Mouse (Mus musculus): ENCODE measurements around the gene Gm20431.
"Not testable (repeated sequence)": the region's sequence is repeated elsewhere in the genome, so short reads cannot be mapped to it uniquely, and the experiment has no call there.

The Gm20431 gene

DNA sequence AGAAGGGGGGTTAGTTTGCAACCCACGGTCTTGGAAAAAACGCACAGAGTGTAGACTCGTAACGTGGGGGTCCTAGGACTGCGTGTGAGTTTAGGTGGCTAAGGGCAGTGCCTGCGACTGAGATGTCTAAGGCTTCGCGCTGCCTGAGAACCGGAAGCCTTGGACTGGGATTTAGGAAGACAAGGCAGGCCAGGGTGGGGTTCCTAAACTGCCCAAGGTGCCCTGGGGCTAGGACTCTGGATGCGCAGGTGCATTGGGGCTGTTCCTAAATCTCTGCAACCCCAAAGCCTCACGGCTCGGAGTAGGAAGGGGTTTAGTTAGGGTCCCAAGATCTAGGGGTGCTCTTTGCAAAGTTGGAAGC lies 705 bp downstream of the Gm20431 start:
- peak in 1 of 2 experiments; percentile 28 for DNase-seq (ENCODE audit: low read depth in 2 of 2, low spot score in 2 of 2)

DNA sequence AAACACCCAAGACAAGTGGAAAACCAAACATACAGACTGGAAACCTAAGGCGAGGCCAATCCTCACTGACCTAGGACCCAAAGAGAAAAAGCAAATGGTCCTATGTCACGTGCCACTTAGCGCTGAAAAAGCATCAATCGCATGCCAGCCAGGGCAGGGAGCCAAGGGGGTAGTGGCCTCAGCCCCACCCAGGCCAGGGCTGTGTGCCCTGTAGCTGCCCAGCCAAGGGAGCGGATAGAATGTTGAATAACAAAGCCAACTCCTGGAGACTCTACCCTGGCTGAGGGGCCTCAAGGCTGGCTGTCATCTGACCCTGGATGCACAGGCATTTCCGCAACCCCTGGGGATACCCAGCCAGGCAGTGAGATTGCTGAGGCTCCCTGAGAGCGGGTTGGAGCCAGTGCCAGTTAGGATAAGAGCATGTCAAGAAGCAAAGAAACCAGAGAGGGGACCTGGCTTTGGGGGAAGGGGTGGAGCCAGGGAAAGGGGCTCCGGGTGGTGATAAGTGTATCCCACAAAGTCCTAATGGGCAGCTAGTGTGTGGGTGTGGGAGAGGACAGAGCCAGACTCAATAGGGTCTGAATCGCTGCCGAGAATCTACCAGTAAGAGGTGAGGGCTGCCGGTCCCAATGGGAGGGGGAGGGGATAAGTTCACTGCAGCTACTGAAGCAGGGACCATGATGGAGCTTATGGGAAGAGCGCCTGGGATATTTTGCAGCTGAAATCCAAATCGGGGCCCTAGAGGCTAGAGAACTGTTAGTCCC lies 1.3 kb downstream of the Gm20431 start:
- DNase-seq (ENCODE audit: low read depth in 2 of 2, low spot score in 2 of 2), result no peak

GRCm38 (mm10) chr2:167659177-167659846 lies 2.0 kb downstream of the Gm20431 start:
- no peak for DNase-seq (ENCODE audit: low read depth in 2 of 2, low spot score in 2 of 2)

- no peak for DNase-seq (ENCODE audit: low read depth in 2 of 2, low spot score in 2 of 2)
Observed at GRCm38 (mm10) chr2:167658712-167659111, 2.6 kb downstream of the Gm20431 start.

- no peak for DNase-seq (ENCODE audit: low read depth in 2 of 2, low spot score in 2 of 2)
Observed at GRCm38 (mm10) chr2:167657973-167658372, 3.3 kb downstream of the Gm20431 start.

DNA sequence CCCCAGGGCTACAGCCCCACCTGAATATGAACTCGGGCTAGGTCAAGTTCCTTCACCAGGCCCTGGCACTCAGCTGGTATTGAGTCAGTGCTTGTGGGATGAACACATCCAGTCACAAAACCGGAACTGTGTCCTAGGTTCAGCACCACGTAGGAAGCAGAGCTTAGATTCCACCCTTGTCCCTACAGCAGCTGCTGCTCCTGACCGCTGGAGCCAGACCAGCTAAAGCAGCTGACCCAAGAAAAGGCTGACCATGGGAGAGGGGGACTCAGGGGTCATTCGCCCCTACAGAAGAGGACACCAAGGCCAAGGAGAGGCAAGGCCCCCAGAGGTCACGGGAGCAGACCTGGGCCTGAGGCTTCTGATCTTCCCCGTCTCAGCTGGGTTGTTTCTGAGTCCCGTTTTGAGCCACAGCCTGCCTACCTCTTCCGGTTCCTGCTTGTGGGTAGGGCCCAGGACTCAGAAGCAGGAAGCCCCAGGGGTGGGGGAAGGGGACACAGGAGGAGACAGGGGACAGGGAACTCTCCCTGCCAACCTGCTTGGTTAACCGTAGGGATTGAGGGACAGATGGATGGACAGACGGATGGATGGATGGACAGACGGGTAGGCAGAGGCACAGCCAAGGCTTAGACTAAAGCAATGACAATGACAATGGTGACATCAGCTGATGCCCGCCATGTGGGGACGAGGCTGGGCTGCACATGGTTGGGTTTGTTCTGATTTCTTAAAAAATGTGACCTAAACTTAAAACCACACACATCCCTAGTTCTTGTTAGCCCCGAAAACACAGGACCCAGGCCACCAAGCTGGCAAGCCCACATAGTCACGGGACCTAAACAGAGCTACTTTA lies 4.4 kb downstream of the Gm20431 start:
- peak; percentile 70 to 82 for DNase-seq (ENCODE audit: low read depth in 2 of 2, low spot score in 2 of 2)

- DNase-seq (ENCODE audit: low read depth in 2 of 2, low spot score in 2 of 2), result no peak
Observed at GRCm38 (mm10) chr2:167654911-167655600, 6.2 kb downstream of the Gm20431 start.

GRCm38 (mm10) chr2:167652694-167653093 lies 8.6 kb downstream of the Gm20431 start:
- no peak for DNase-seq (ENCODE audit: low read depth in 2 of 2, low spot score in 2 of 2)

- DNase-seq (ENCODE audit: low read depth in 2 of 2, low spot score in 2 of 2), result no peak
Observed at GRCm38 (mm10) chr2:167651622-167652021, 9.7 kb downstream of the Gm20431 start.

DNA sequence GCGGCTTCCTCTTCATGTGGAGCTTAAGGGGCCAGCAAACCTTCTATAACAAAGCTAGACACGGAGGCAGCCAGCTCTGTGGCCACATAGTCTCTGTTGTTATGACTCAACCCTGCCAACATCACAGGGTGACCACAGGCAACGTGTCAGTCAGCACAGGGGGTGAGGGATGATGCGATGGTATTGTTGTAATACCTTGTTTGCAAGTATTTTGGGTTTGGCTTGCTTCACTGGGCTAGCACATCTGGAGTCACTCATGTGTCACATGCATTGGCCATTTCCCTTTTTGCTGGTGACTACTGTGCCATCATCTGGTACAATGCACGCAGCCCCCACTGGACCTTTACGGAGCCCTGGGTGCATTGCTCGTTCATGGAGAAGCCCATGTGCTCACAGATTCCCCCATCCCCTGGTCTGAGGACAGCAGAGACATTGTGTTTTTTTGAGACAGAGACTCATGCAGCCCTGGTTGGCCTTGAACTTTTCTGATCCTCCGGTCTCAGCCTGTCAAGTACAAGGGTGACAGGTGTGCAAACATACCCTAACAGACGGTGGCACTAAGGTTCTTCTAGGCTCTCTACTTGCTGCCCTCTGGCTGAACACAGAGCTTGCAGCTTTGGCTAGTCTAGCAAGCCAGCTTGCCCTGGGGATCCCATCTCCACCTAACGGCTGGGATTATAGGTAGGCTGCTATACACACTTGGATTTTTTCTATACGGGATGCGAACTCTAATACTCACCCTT lies 11.8 kb downstream of the Gm20431 start:
- DNase-seq (ENCODE audit: low read depth in 2 of 2, low spot score in 2 of 2), result no peak

DNA sequence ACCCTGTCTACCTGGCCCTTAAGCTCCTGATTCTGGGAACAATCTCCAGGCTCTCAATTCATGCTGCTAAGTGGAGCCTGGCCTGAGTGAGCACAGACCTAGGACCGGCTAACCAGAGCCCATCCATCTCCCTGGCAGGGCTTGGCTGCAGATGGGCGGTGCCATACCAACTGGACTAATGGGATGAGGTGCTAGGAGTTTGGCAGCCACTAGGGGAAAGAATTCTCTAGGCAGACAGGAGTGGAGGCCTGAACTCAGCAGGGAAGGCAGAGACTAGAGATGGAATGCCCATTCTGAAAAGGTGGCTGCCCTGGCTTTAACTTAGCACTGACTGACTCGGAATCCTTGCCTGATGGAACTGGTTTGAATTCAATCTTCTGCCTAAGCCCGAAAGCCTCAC lies 14.9 kb downstream of the Gm20431 start:
- DNase-seq (ENCODE audit: low read depth in 2 of 2, low spot score in 2 of 2), result no peak

GRCm38 (mm10) chr2:167643356-167644052 lies 17.8 kb downstream of the Gm20431 start:
- DNase-seq (ENCODE audit: low read depth in 2 of 2, low spot score in 2 of 2), result not testable (repeated sequence)

DNA sequence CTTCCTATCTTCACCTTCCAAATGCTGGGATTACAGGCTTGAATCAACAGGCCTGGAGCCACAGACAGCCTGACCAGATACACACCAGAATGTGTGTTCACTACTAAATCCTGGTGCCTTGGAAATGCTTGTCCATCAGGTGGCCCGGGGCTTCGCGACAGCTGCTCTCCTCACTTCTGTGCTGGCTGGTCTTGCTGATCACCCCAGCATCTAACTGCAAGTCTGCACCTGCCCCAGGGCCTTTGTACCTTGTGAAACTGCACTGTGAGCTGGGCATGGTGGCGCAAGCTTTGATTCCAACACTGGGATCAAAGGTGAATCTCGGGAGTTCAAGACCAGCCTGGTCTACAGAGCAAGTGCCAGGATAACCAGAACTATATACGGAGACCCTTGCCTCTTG lies 19.1 kb downstream of the Gm20431 start:
- DNase-seq (ENCODE audit: low read depth in 2 of 2, low spot score in 2 of 2), result no peak

GRCm38 (mm10) chr2:167641337-167641736 lies 20.0 kb downstream of the Gm20431 start:
- peak in 1 of 2 experiments; percentile 41 for DNase-seq (ENCODE audit: low read depth in 2 of 2, low spot score in 2 of 2)

- DNase-seq (ENCODE audit: low read depth in 2 of 2, low spot score in 2 of 2), result peak; percentile 59 to 75
Observed at GRCm38 (mm10) chr2:167640279-167640678, 21.0 kb downstream of the Gm20431 start.

DNA sequence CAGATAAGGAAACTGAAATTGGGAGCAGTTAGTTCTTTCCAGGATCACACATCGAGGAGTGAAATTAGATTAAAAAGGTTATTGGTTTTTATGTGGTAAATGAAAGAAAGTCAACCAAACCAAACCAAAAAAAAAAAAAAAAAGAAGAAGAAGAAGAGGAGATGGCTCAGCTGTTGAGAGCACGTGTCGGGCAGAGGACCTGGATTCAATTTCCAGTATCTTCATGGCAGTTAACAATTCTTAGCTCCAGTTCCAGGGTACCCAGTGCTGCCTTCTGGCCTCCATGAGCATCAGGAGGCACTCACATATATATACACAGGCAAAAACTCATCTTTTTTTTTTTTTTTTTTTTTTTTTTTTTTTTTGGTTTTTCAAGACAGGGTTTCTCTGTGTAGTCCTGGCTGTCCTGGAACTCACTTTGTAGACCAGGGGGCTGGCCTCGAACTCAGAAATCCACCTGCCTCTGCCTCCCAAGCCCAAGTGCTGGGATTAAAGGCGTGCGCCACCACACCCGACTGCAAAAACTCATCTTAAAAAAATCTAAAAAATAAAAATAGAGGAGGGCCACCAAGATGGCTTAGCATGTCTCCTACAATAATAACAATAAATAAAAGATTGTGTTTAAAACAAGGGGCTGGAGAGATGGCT lies 26.3 kb downstream of the Gm20431 start:
- no peak for DNase-seq (ENCODE audit: low read depth in 2 of 2, low spot score in 2 of 2)

DNA sequence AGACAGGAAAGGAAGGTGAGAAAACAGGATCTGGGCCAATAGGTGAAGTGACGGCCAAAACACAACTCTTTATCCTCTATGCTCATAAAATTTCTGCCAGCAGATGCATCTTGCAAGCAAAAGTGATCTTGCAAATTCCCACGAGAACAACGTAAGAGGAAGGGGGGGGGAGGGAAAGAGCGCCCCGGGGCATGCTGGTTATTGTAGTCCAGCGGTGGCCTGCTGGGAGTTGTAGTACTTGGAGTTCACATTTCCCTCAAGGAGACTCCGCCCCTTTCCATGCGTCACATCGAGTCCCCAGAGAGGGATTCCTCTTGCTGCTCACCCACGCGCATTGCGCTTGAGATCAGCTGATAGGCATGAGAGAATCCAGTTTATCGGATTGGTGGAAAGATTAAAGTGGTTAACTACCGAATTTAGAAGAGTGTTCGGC lies 26.9 kb downstream of the Gm20431 start:
- DNase-seq (ENCODE audit: low read depth in 2 of 2, low spot score in 2 of 2), result peak; percentile 92 to 93

DNA sequence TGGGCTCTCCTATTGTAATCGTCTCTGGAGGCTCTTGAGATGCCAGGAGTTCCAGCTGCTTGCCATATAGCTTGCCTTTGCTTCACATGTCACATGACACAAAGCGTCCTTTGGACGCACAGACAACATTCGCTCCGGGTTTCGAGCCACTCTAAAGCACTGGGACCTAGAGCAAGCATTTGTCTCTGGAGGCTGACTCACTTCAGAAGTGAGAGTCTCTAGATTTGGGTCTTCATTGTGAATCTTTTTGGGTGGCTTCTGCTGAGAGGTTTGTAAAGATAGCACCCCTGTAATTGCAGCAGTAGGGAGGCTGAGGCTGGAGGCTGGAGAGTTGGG lies 27.8 kb downstream of the Gm20431 start:
- no peak for DNase-seq (ENCODE audit: low read depth in 2 of 2, low spot score in 2 of 2)

DNA sequence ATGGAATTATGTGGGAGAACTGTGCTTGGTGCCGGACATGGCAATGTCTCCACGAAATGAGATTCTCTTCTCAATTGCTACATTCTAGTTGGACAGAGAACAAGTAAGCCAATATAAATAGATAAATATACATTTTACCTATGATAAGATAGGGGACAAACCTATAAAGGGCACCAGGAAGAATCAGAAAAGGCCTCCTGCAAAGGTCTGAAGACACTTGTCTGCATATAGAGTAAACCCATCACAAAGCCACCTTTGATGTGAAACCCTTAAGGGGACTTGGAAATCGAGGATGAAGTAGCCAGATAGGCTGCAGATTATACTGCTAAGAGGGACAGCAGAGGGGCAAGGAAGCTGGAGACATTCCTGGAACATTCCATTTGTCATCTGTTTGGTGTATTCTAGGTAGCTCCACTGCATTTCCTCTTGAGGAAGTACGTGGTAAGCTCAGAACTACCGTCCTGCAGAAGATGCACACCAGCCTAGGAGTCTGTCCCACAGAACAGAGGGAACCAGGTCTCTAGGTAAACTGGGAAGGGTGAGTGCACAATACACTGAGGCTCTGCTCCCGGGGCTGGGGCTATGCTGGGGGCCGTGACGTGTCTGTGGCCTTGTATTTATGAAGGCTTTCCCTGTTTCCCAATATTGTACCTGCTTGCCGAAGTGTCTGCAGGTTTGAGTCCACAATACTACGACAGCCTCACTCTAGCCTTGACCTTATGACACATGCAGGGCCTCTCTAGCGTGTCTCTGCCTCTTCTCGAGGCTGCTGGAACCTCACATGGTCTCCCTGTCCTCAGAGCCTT lies 28.4 kb downstream of the Gm20431 start:
- no peak for DNase-seq (ENCODE audit: low read depth in 2 of 2, low spot score in 2 of 2)

Data from CD8-positive naive resting alpha-beta T cell, adult 2 months (primary cell).